Mouse (Mus musculus): ENCODE measurements around the gene Cck. TPM values are rescaled to one million over a fixed set of nuclear protein-coding genes. Genes with fewer than 3 reads are reported as not detected.
A peak's percentile ranks its signal among the peaks of the same experiment; 100 is the strongest.
"Not testable (repeated sequence)": the region's sequence is repeated elsewhere in the genome, so short reads cannot be mapped to it uniquely, and the experiment has no call there.

Gene Cck
- total RNA-seq, 2 experiments from 2014 or later = 0.78 to 0.97 TPM

GRCm38 (mm10) chr9:121459950-121460349, 35.5 kb downstream of the Cck start:
- DNase-seq = no peak

GRCm38 (mm10) chr9:121458466-121458865, 37.0 kb downstream of the Cck start:
- DNase-seq = peak; percentile 67

- DNase-seq = no peak
Observed at GRCm38 (mm10) chr9:121456739-121457515, 38.6 kb downstream of the Cck start.

- DNase-seq = no peak
Observed at GRCm38 (mm10) chr9:121454891-121455290, 40.6 kb downstream of the Cck start.

GRCm38 (mm10) chr9:121452342-121452942, 43.1 kb downstream of the Cck start:
- DNase-seq = not testable (repeated sequence)

- DNase-seq = no peak
Observed at GRCm38 (mm10) chr9:121446431-121446831, 49.1 kb downstream of the Cck start.

GRCm38 (mm10) chr9:121445364-121445763, 50.1 kb downstream of the Cck start:
- peak; percentile 61 for DNase-seq

GRCm38 (mm10) chr9:121444367-121444707, 51.2 kb downstream of the Cck start:
- DNase-seq = no peak

- DNase-seq = no peak
Observed at GRCm38 (mm10) chr9:121443696-121444366, 51.7 kb downstream of the Cck start.

GRCm38 (mm10) chr9:121442145-121442544, 53.3 kb downstream of the Cck start:
- no peak for DNase-seq

Other genes starting within 250 kb of the Cck start
- gene Ulk4, start 218.5 kb downstream of the Cck start, total RNA-seq (2021) = 1 to 10 TPM; 1.6 to 3.5 TPM
- gene Trak1, start 198.2 kb downstream of the Cck start, total RNA-seq (2021) = 100 to 1,000 TPM in 1 of 2 experiments, 10 to 100 TPM in 1; 84.0 to 117 TPM
- gene Lyzl4, start 146.4 kb upstream of the Cck start, total RNA-seq (2021) = under 1 TPM in 1 of 2 experiments, not detected in 1; 0.48 TPM
- gene Vipr1, start 147.0 kb upstream of the Cck start, total RNA-seq (2021) = 1 to 10 TPM; 2.8 to 5.2 TPM
- gene Sec22c, start 209.8 kb upstream of the Cck start, total RNA-seq (2021) = 1 to 10 TPM; 5.4 to 5.8 TPM
- gene Ss18l2, start 214.6 kb upstream of the Cck start, total RNA-seq (2021) = 10 to 100 TPM; 51.5 to 60.9 TPM
- 10 to 100 TPM; 55.1 to 98.4 TPM for gene Nktr, start 223.5 kb upstream of the Cck start, total RNA-seq (2021)

Measured in adrenal gland, postnatal 10 days (tissue).